Mouse (Mus musculus) lung, postnatal 36 days (tissue): ENCODE measurements at regions not wholly inside any gene's neighbourhood (a gene's known extent, or its start where the extent isn't known, plus 50 kb on each side); places are given as distances from the start of the nearest gene placed in this dataset.

Source experiments
- DNase-seq: peaks from one replicate; pipeline ENCODE4 v3.0.0; 2022; ENCODE audit warnings: mixed read lengths

DNA sequence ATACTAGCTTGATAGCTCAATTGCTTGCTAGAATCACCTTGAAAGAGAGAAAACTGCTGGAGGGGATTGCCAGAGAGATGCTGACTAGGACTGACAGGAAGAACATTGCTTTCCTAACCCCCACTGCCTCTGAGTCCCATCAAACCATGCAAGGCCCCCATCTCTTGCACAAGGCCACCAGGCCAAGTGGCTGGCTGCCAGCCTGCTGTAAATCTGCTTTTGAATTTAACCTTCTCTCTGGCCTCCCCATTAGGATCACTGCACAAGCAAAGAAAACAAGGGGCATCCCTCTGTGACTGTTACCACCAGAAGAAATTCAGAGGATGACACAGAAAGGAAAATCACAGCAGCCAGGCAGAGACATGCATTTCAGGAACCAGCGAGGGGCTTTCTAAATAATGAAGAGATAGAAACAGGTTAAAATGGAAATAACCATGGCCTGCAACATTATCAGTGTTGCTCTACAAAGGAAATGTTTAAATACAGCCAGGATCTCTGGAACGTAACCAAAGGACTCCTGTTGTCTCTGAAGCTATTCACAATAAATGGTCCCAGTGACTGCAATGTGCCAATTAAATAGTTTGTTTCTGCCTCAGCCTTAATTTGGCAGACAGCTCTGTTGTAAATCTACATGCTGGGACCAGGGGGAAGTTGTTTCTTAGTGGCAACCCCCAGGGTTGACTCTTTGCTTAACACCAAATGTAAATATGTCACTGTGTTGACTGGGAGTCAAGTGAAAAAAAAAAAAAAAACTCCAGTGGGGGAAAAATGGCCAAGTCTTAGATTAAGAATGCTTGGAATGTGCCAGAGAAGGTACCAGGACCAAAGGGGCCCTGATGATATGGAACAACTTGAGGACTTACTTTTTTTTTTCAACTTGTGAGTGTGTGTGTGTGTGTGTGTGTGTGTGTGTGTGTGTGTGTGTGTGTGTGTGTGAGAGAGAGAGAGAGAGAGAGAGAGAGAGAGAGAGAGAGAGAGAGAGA lies 233.9 kb upstream of the Epha4 start:
- DNase-seq: no peak

DNA sequence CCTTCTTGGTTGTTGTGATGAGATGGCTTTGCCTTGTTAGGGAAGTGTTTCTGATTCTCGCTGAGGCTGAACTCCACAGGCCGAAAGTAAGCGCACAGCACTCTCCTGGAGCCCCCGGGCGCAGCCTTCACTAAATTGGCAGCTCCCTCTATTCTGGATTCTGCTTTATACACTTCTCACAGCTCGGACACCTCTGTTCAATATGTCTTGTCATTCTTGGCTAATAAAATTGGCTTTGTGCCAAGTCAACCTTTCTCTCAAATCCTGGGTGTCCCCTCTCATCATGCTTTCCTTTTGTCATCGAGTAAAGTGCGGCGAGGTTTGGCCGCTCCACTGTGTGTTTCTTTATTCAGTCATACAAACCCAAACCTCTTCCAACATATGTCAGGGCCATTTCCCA lies 217.2 kb upstream of the Epha4 start:
- no peak for DNase-seq

DNA sequence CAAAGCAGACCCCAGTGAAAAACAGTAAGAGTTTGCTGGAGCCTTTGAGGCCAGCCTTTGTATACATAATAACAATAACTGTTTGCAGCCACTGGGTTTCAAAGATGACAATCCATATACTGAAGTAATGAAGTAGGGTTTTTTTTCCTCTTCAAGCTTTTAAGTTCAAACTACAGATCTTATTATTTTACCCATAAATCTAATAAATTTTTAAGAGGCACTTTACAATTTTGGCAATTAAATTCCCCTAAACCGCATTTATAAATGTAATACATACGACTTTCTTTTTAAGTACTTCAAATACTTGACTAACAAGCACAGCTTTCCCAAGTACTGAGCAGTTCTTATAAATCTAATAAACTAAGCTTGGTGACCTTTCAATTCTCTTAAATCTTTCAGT lies 212.7 kb upstream of the Epha4 start:
- DNase-seq: no peak

DNA sequence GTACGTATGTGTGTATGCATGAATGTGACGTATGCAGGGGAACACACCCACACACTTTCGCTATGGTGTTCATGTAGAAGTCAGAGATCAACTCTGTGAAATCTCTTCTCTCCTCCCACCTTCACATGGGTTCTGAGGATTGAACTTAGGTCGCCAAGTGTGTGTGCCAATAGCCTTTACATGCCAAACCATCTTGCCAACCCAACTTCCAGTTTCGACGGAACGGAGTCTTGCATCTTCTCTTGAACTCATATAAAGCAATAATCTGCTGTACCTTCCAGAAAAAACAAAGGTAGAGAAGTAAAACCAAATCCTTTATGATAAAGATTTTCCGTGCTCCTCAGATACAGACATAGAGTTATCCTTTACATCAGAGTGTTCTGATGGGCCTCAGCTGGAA lies 208.4 kb upstream of the Epha4 start:
- no peak for DNase-seq

DNA sequence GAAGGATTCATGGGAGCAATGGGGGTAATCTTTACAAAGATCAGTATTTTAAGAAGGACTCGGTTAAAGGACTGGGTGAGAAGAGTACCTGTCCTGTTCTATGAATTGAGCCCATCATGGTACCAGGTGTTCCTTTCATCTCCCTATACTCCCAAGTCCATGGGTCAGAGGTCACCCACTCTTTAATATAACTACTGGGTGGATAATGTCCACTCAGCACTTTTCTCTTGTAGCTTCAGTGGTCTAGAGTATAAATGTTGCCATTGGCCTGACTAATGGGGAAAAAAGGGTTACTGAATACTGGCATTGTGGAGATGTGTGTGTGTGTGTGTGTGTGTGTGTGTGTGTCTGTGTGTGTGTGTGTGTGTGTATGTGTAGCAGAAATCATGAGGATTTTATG lies 206.0 kb upstream of the Epha4 start:
- no peak for DNase-seq

DNA sequence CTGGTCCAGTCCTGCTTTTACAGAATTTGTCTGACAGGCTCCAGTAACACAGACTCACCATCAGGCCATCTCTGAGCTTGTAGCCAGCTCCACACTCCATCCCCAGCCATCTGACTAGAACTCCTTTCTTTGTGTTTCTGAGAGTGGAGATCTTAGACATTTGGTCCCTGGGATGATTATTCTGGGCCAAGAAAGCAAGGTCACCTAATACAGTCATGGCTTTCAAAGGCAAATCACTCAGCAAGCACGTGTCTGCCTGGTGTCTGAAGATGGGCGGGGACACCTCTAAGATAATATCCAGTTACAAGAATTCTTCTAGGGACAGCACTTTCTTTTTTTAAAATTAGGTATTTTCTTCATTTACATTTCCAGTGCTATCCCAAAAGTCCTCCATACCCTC lies 198.1 kb upstream of the Epha4 start:
- no peak for DNase-seq

DNA sequence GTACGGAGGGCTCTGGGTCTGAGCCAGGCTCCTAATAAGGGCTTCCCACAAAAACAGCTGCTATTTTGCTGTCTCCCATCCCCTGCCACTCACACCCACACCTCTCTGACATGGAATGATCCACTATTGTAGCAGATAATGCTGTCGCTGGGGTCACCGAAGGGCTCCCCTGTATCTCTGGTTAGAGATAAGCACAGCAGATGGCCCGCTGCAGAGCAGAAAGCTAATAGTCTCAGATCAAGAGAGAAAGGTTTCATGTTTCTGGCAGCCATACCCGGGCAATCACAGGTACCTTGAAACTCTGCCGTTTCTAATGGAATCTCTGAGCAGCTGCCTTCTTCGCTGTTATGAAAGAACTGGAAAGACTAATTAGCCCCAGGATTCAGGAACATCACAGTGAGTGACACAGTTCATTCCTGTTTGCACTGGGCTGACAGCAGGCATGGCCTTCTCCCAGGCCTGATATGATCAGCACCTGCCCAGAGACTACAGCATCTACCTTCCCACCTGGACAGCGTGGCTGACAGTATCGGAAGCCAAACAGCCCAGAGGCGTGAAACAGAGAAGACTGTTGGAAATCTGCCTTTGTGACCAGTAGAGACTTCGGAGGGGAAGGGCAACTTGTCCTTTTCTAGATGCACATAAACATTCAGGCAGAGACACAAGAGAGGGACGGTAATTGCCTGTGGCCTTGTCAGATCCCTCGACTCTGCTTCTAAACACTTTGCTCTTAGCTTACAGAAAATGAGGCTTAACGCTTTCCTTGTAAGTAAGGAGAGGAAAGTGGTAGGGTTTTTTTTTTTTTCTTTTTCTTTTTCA lies 193.5 kb upstream of the Epha4 start:
- no peak for DNase-seq

DNA sequence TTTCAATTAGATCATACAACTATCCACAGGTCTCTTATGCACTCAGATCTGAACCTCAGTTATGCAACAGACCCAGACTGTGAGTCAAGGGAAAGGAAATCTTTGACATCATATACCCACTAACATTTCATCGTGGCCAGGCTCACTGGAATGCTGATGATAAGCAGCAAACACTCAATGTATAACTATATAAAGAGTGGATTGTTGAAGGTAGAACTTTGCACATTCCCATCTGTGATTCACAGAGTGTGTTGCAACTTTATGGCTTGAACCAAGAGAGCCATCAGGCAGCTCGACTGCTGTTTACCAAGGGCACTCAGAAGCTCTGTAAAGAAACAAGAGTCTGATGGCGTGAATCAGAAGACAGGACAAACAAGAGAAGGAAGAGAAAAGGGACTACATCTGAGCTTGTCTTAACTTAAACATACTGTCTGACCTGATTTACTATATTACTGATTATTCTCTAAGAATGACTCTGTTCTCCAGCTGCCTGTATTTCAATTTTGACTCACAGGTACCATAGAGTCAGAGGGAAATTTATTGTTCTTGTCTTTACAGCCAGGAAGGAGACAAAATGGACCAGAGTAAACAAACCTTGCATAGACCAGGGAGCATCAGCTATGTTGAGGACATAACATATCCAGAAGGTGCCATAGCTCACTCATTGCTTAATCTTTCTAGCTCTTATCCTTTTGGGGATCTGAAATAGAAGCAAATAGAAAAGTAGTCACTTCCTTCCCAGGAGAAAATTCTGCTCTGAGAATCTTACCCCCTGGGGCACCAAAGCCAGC lies 180.5 kb upstream of the Epha4 start:
- DNase-seq: no peak

DNA sequence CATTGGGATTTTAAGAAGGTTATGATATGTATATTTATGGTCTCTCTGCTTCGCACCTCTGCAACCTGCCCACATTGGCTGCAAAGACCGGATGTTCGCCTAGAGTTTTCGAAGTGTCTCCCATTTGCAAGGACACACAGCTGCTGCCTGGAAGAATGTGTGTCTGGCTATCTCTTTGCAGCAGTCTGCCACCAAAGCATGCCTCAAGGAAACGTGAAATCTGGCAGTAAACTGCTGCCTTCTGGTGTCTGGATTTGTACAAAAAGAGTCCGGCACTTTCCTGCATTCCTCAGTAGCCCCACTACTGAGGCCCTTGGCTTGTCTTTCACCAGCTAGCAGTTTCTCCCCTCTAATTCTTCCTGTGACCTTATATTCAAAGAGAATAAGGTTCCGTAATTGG lies 148.5 kb upstream of the Epha4 start:
- DNase-seq: no peak

DNA sequence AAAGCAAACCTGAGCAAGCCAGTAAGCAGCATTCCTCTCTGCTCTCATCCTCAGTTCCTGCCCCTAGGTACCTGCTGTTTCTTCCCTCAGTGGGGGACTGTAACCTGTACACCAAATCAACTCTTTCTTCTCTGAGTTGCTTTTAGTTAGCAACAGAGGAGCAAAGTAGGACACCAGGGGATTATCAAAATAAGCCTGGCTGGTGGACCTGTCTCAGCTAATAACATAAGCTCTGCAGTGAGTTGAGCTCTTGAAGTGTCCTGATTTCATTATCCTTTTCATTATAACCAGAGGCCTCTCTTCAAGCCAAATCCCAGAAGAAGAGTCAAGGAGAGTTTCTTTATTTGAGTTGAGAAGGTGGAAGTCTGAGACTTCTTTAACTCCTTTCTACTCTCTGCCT lies 145.5 kb upstream of the Epha4 start:
- DNase-seq: no peak

DNA sequence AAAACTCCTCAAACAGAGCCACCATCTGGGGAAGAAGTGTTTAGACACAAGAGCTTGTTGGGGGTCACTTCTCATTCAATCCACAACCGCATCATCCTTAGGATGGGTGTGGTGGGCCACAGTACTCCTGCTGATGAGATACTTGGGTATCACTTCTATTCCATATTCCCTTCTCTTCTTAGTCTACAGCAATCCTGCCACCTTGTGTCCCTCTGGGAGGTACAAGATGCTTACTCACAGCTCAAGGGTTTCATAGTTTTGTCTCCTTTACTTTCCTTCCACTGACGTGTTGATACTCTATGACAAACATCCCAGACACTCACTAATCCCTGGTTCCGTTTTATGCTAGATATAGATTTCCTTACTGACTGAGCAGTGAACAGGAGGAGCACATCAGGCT lies 122.1 kb upstream of the Epha4 start:
- no peak for DNase-seq

DNA sequence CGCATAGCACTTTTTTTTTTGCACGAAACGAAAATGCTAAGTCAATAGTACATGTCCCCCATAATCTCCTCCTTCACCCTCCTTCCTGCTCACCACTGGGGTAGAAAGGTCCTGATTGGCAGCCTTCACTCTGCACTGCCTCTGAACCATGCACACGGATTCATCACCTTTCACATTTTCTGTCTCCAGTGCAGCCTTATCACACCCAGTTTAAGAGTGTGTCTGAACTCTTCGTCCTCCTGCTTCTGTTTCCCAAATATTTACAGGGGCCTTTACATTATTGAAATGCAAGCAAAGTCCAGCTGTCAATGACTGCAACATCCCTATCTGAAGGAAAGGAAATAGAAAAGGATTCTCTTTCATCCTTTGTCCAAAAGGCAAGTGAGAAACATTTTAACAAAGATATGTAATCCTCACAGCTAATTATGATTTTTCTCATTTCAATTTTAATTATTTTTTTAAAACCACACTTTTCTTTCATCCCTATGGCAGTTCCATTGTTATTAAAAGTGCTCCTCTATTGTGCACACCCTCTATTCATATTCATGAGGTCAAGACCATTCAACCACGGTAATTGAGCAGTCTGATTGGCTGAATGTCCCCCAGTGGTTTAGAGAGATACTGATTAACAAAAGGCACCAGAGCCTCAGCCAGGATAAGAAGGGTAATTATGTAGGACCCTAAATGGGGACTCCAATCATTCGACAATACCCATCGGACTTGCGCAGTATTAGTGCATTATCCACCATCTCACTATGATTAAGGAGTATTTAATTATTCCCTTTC lies 114.8 kb upstream of the Epha4 start:
- no peak for DNase-seq

DNA sequence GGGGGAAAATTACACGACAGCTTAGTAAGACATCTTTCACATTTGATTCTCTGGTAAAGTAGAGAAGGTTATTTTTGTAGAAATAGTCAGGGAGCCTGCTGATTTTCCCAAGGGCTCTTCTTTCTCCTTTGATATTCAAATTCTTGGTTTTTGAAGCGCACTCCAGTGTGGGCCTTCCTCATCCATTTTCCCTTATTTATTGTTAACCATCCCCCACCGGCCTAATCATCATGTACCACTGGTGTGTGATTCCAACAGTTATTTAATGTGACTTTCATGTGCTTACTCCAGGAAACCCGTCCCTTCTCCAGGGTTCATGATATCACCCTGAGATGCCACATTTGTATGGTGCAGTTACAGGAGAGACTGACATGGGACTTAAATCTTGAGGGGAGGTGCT lies 114.0 kb upstream of the Epha4 start:
- DNase-seq: no peak

DNA sequence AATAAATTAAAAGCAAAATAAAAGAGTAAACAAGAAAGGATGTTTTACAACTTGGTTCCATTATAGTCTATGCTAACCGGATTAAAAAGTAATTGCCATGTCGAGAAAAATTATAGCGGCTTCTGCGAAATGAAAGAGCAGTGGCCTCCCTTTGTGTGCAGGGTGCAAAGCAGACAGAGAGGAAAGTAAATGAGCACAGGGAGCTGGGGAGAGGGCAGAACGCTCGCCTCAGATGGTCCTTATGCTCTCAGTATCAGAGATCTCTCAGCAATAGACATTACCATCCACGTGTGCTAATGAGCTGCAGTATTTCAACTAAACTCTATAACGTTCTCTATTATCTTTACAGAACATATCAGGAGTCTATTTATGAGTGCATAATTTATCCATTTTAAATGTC lies 102.6 kb upstream of the Epha4 start:
- no peak for DNase-seq

DNA sequence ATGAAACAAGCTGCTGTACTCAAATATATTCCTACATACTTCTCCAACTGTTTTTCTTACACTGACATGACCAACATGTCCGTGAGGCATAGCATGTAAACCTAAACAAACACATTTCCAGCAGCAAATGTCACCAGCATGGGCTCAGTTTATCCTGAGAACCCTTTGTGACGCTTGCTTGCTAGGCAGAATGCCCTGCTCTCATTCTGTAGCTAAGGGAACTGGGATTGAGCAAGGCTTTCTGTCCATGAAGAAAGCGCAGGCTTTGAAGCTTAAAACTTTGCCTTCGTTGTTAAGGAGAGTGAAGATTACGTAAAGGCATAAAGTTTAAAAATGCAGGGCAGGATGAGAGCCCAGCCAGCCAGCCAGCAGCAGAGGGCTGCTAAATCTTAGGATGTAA lies 85.6 kb upstream of the Epha4 start:
- DNase-seq: no peak

DNA sequence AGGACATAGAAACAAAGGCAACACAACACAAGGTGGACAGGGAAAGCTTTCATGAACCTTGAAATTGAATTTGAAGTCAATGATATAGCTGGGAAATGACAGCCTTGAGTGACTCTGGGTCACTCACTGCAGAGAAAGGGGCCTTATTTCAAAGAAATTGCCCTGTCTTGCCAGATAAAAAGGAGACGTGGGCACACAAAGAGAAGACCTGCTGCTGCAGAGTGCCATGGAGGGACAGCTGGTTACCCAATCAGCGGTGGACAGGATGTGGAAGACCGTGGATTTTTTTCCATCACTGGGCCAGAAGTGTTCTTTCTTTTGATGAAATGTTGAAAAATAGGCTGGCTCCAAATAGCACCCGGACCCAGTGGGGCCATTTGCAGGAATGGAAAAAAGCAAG lies 77.8 kb upstream of the Epha4 start:
- DNase-seq: no peak

DNA sequence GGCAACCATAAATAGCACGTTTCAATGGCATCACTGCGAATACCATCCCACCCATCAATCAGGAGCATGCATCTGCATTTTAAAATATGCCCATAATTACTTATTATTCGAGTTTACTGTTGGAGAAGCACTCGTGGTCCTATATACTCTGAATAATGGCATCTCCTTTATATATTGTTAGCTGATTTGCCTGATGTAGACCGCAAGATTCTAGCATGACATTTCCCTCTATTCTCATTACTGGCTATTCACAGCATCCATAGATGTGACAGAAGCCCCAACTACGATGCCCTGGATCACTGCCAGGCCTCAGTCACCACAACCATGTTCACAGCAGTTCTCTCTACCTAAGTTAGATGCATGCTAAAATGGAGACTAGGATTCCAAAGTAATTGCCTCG lies 77.4 kb upstream of the Epha4 start:
- no peak for DNase-seq

DNA sequence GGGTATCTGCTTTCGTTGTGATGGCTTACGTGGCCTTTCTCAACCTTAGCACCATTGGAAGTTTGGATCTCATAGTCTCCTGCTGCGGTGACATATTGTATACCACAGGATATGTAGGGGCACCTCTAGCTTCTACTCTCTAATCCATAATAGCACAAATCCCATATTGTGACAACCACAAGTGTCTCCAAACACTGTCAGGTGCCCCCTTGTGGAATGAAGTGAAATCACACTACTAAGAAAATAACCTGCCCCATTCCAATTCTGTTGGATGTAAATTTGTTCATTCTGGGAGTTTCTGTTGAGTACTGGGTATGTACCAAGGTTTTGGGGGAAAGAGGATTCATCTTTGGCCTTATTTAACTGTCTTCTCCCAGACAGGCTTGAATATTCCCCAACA lies 74.5 kb upstream of the Epha4 start:
- DNase-seq: no peak

DNA sequence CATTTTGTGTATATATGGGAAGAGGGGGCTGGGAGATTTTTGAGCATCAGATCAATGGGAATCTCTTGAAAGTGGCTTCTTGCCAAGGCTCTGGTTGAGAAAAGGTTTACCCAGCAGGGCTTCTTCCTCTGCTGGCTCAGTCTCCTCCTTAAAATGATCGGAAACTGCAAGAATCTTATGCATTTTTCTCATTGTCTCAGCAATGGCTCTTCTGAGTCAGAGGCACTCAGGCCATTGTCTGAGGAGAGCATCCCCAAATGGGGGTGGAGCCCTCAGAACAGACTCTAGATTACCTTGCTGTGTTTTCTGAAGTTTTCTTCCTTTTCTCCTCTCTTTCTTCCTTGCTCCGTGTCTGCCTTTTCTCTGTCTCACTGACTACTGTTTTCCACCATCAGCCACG lies 70.6 kb upstream of the Epha4 start:
- no peak for DNase-seq

DNA sequence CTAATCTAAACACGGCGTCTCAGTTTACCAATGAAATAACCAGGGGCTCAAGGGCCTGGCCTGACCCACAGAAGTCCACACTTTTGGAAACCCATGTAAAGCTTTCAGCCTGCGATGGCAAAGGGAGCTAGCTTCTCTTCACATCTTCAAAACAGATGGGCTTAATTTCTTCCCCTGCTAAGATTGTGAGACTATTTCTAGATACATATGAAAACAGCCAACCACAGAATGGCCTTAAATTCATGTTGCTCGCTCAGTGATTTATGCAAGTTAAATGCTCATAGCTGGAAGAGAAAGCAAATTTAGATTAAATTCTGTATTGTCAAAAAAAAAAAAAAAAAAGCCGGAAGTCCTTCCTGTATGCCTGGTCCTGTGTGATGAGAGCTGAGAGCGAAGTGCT lies 53.2 kb upstream of the Epha4 start:
- no peak for DNase-seq

DNA sequence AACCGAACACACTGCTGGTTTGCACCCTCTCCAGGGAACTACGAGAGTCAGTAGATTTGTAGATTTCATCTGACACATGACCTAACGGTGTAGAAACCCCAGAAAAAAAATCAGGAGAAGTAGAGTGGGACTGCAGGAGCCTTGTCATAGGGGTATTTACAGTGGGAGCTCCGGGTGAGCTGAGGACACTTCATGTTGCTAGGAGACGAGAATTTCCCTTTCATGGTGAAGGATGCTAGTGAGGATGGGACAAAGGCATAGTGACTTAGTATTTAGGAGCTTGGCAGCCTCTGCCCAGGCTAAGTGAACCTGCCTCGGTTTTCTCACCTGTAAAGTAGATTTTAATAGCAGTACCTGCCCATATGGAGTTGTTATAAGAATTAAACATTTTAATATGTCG lies 52.8 kb upstream of the Epha4 start:
- no peak for DNase-seq
